Mouse (Mus musculus) heart, embryonic 11.5 days (tissue): Measurements from ENCODE around the gene Slain2. TPM values are rescaled to one million over a fixed set of nuclear protein-coding genes. Genes with fewer than 3 reads are reported as not detected.
A peak's percentile ranks its signal among the peaks of the same experiment; 100 is the strongest.

Source experiments
- ATAC-seq: fragments of 200-750 bp; cut with Nextera tagmentation; replicated peaks from 2 replicates; pipeline ENCODE4 v1.8.0; 2017; ENCODE audit warnings: moderate library complexity; ENCODE audit not compliant: insufficient number of reproducible peaks, low FRiP score, low TSS enrichment
- H3K27ac ChIP-seq: fragments of 300-500 bp; sonication (generic); 2 replicates; pipeline ENCODE4 v1.5.1; 2014; ENCODE audit warnings: mild to moderate bottlenecking, low read depth, low read length
- H3K27me3 ChIP-seq: fragments of 300-500 bp; sonication (generic); 2 replicates; pipeline ENCODE4 v1.6.1; 2014; ENCODE audit warnings: mild to moderate bottlenecking, low read length, mixed read lengths; ENCODE audit not compliant: control insufficient read depth, insufficient read depth
- H3K36me3 ChIP-seq: fragments of 300-500 bp; sonication (generic); 2 replicates; pipeline ENCODE4 v1.6.1; 2014; ENCODE audit warnings: mild to moderate bottlenecking, low read length, moderate library complexity, mixed read lengths; ENCODE audit not compliant: control insufficient read depth, insufficient read depth
- H3K4me1 ChIP-seq: fragments of 300-500 bp; sonication (generic); 2 replicates; pipeline ENCODE4 v1.6.1; 2014; ENCODE audit warnings: low read length; ENCODE audit not compliant: control insufficient read depth, insufficient read depth
- H3K4me2 ChIP-seq: fragments of 300-500 bp; sonication (generic); 2 replicates; pipeline ENCODE4 v1.6.1; 2014; ENCODE audit warnings: mild to moderate bottlenecking, moderate library complexity
- H3K4me3 ChIP-seq: fragments of 300-500 bp; sonication (generic); 2 replicates; pipeline ENCODE4 v1.5.1; 2014; ENCODE audit warnings: low read depth, low read length
- H3K9ac ChIP-seq: fragments of 300-500 bp; sonication (generic); 2 replicates; pipeline ENCODE4 v1.6.1; 2014; ENCODE audit warnings: mild to moderate bottlenecking, low read depth, low read length, moderate library complexity
- H3K9me3 ChIP-seq: fragments of 300-500 bp; sonication (generic); replicated peaks from 2 replicates; pipeline ENCODE4 v1.6.1; 2016; ENCODE audit warnings: low read length; ENCODE audit not compliant: control insufficient read depth
- whole genome bisulfite sequencing: fragments of 180-500 bp; shearing (Covaris S2); extraction: QIAGEN DNeasy Blood & Tissue Kit; methylation state at CpG from one replicate; pipeline ENCODE4 v1.1.7; 2014; ENCODE audit not compliant: insufficient replicate concordance; 5-methylcytosine and 5-hydroxymethylcytosine counted together
- polyA plus RNA-seq: library from polyadenylated mRNA; unstranded; fragments of >200 nt; fragmentation: Nextera tagmentation; extraction: Ambion mirVana; gene quantifications from 2 replicates; pipeline ENCODE4 v1.2.1, GENCODE M21; 2014

Gene Slain2
- polyA plus RNA-seq, result 23.1 and 25.2 TPM in 2 replicates

DNA sequence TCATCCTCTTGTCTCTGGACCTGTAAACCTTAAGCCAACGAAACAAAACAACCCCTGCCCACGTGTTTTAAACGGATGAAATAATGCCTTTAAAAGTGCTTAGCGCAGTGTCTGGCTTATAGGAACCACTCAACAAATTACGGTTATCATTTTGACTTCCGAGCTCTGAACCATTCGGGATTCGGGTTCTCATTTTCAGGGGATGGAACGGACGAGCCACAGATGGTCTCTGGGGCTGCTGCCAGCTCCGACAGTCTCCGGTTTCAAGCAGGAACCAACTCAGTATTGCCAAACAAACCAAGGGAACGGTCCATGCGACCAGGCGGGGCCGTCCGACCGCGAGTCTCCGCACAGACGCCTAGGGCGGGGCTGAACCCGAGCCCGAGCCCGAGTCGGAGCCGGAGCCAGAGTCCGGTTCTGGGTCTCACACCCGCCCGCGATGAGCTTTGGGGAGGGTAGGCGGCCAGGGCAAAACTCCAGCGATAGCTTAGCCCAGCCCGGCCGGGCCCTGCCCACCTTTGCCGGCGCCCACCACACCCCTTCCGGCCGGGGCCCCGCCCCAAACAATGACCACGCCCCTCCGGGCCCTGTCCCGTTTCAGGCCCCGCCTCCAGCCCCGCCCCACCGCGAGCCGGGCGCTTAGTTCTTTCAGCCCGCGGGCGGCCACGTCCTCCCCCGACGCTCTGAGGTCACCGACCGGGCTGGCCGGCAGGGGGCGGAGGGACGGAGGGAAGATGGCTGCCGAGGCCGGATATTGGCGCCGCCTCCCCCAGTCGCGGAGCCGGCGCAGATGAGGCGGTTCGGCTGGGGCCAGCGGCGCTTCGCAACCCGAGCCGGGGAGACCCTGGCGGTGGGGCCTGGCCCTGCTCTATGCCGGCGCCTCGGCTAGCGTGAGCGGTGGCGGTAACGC, at the start of gene Slain2:
Gene Slain2, plus strand, starts transcription at position 657 of the 910 bp plus-strand sequence.
- Histone ChIP-seq H3K36me3 (no peaks in the 10 kb centered on the region), H3K9ac (peak within 1 kb of the TSS; percentile 100), H3K4me3 (peak within 1 kb of the TSS; percentile 99), H3K9me3 (no peaks in the 10 kb centered on the region), H3K4me2 (peak within 1 kb of the TSS; percentile 78), H3K27me3 (no peaks in the 10 kb centered on the region), H3K4me1 (peaks cover 18% of the 10 kb centered on the region), H3K27ac (peak within 1 kb of the TSS; percentile 99)
- WGBS, result 0% methylated on average over 74 of the region's 83 CpGs
- ATAC-seq, result peak; percentile 95

- Histone ChIP-seq H3K4me1 (no peaks in the 10 kb centered on the region; the same call in 1 of the 2 replicates), H3K4me2 (no peak overlapping the region), H3K27me3 (peaks cover 4% of the 10 kb centered on the region; the same call in 1 of the 2 replicates), H3K9ac (no peak overlapping the region), H3K9me3 (no peaks in the 10 kb centered on the region), H3K4me3 (no peak overlapping the region), H3K36me3 (no peaks in the 10 kb centered on the region), H3K27ac (no peak overlapping the region)
- 69% methylated on average over 3 of the region's 3 CpGs for WGBS
- no peak for ATAC-seq
These were observed 49.4 kb upstream of the Slain2 start for GRCm38 (mm10) chr5:72864654-72865178.

GRCm38 (mm10) chr5:72866260-72866905, 47.7 kb upstream of the Slain2 start:
- WGBS, result 52% methylated on average over 6 of the region's 6 CpGs

GRCm38 (mm10) chr5:72867036-72867672, 47.0 kb upstream of the Slain2 start:
- H3K4me2 ChIP-seq, result peak overlapping the region; percentile 85
- H3K4me3 ChIP-seq, result peak overlapping the region; percentile 64
- WGBS, result 32% methylated on average over 16 of the region's 16 CpGs
- H3K4me1 ChIP-seq, result no peaks in the 10 kb centered on the region; the same call in 1 of the 2 replicates
- no peak overlapping the region for H3K27ac ChIP-seq
- H3K27me3 ChIP-seq, result peaks cover 4% of the 10 kb centered on the region; the same call in 1 of the 2 replicates
- H3K9me3 ChIP-seq, result peaks cover 2% of the 10 kb centered on the region; the same call in 1 of the 2 replicates
- H3K36me3 ChIP-seq, result no peaks in the 10 kb centered on the region
- 0 out of 2 replicates have a peak overlapping the region, but pooled peaks have one; percentile 72 for H3K9ac ChIP-seq
- no peak for ATAC-seq

More at GRCm38 (mm10) chr5:72866260-72866905, 47.7 kb upstream of the Slain2 start:
- Histone ChIP-seq H3K27ac (no peak overlapping the region), H3K27me3 (peaks cover 4% of the 10 kb centered on the region; the same call in 1 of the 2 replicates), H3K9ac (no peak overlapping the region), H3K4me1 (no peaks in the 10 kb centered on the region; the same call in 1 of the 2 replicates), H3K9me3 (peaks cover 2% of the 10 kb centered on the region; the same call in 1 of the 2 replicates), H3K4me3 (peak overlapping the region; percentile 64; the same call in 1 of the 2 replicates), H3K4me2 (peak overlapping the region; percentile 85), H3K36me3 (no peaks in the 10 kb centered on the region)
- no peak for ATAC-seq

DNA sequence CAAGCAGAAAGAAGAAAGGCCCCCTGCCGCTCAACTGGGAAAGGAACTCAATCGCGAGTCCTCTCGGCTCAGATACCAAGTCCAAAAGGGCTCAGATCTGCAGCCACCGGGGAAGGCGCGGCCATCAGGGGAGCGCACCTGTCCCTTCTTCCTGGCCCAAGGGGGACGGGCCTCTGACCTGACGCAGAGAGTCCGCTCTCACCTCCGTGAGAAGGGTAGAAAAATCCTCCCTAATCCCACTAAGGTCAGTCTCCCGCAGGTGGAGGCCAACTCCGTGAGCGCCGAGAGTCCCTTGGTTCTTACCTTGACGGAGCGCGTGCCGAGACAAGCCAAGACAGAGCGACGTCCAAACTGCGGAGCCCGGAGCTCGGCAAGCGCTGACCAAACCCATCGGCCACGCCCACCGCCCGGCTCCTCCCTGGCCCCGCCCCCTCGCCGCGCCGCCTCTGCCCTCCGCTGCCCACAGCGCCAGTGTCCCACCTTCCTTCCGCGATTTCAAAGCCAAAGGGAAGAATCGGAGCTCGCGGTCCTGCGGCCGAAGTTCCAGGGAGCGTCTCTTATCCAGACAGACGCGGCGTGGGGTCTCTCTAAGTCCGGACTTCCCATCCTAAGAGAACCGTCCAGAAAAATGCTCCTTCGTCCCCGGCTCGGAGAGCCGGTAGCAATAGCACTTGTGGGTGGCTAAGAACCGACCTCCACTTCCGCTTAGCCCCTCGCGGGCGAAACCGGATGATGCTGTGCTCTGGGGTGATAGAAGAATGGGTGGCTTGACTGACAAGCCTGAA, 45.8 kb upstream of the Slain2 start, which contains the start of gene Tec:
Gene Tec, minus strand, starts transcription at position 393 of the 785 bp plus-strand sequence.
- Histone ChIP-seq H3K4me2 (peak within 1 kb of the TSS; percentile 85), H3K9ac (peak within 1 kb of the TSS; percentile 72), H3K36me3 (no peaks in the 10 kb centered on the region), H3K4me1 (no peaks in the 10 kb centered on the region; the same call in 1 of the 2 replicates), H3K27me3 (peaks cover 4% of the 10 kb centered on the region; the same call in 1 of the 2 replicates), H3K27ac (peak within 1 kb of the TSS; percentile 54), H3K4me3 (peak within 1 kb of the TSS; percentile 64), H3K9me3 (peaks cover 2% of the 10 kb centered on the region; the same call in 1 of the 2 replicates)
- ATAC-seq, result peak; percentile 93
- under 1% methylated on average over 59 of the region's 60 CpGs for WGBS

DNA sequence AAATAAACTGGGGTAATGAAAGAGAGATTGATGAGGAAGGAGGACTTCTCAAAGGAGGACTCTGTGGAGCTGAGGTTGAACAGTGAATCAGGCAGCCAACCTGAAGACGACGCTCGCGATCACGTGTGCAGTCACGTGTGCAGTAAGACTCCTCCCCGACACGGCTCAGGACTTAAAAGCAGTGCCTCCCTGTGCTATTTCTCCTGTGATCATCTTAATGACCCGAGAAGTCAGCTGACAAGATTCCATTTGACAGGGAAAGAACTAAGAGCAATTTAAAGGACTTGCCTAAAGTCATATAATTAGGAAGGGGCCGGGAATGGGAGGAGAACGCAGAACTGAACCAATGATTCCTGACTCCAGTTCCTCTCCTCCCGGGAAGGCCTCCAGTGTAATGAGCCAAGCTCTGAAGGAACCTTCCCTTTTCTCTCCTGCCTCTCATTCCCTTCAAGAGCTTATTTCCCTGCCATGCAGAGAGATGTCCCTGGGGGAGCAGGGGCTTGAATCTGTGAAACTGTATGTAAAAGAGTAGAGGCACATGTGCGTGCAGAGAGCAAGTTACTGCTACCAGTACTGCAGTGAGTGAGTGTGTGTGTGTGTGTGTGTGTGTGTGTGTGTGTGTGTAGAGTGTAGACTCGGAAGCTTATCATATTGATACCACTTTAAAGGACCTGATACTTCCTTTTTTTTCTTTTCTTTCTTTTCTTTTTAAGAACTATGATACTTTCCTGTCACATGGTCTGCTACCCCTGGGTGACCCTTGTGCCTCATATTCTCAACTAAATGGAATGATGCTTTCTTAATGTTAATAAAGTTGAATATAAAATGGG, 44.1 kb upstream of the Slain2 start:
- WGBS, result 68% methylated on average over 14 of the region's 14 CpGs
- H3K4me3 ChIP-seq, result no peak overlapping the region
- no peak overlapping the region for H3K9ac ChIP-seq
- H3K9me3 ChIP-seq, result peaks cover 2% of the 10 kb centered on the region; the same call in 1 of the 2 replicates
- H3K27ac ChIP-seq, result no peak overlapping the region
- H3K36me3 ChIP-seq, result no peaks in the 10 kb centered on the region
- H3K4me2 ChIP-seq, result no peak overlapping the region
- no peak for ATAC-seq
- no peaks in the 10 kb centered on the region; the same call in 1 of the 2 replicates for H3K4me1 ChIP-seq
- peaks cover 4% of the 10 kb centered on the region; the same call in 1 of the 2 replicates for H3K27me3 ChIP-seq

GRCm38 (mm10) chr5:72871114-72871513, 43.0 kb upstream of the Slain2 start:
- ATAC-seq, result no peak
- H3K9me3 ChIP-seq, result peaks cover 2% of the 10 kb centered on the region; the same call in 1 of the 2 replicates
- H3K27ac ChIP-seq, result no peak overlapping the region
- peaks cover 4% of the 10 kb centered on the region; the same call in 1 of the 2 replicates for H3K27me3 ChIP-seq
- no peak overlapping the region for H3K9ac ChIP-seq
- H3K4me3 ChIP-seq, result no peak overlapping the region
- 72% methylated on average over 4 of the region's 4 CpGs for WGBS
- H3K36me3 ChIP-seq, result no peaks in the 10 kb centered on the region
- peaks cover 2% of the 10 kb centered on the region; the same call in 1 of the 2 replicates for H3K4me1 ChIP-seq
- no peak overlapping the region for H3K4me2 ChIP-seq
